Mouse (Mus musculus) left cerebral cortex, postnatal 36 days (tissue): ENCODE measurements around the gene Syngr1. TPM values are rescaled to one million over a fixed set of nuclear protein-coding genes. Genes with fewer than 3 reads are reported as not detected.

Source experiments
- DNase-seq, 2 experiments: peaks; one replicate each; pipeline ENCODE4 v3.0.0; 2021 to 2022; ENCODE audit warnings: low spot score in 2 of 2, mixed read lengths in 1 of 2
- intact Hi-C: fragments of 180-260 bp; cut with DNase I; formaldehyde crosslinking; loops from one replicate; pipeline ENCODE4 v1.15.1; 2025
- total RNA-seq, 2 experiments: library from RNA; stranded (reverse); gene quantifications; 2 replicates each; pipeline ENCODE4 v1.2.3; 2021

Syngr1 gene
- 100 to 1,000 TPM; 424 to 526 TPM for total RNA-seq

DNA sequence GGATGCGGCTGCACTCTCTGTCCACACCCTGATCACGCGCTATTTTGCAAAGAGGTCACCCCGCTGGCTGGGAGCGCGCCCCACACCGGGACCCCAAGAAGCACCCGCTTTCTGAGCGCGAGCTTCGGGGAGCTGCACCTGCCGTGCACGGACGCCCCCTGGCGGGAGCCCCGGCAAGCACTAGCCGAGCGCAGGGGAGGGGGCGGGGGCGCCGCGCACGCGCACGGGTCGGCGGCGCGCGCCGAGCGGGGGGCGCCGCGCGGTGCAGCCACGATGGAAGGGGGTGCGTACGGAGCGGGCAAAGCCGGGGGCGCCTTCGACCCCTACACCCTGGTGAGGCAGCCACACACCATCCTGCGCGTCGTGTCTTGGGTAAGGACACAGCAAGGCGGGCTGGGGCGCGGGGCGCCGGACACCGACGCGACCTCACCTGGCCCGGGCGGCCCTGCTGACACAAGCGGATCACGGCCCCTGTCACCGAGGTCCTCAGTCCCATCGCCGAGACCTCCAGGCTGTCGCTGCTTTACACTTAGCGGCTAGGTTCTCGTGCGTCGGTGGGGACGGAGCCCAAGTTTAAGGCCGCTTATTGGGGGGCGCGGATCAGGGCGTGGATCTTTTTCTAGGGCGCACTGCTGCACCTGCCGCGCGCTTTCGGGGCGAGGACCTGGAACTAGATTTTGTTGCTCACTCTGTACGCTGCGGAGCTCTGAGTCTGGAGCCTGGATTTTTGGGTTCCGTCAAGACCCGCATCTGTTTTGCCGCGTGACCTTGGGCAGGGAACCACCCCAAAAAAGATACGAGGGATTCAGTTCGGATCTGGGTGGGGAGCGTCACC is at the start of gene Syngr1, which contains the start of gene Rpl3:
Gene Syngr1, plus strand, starts transcription at position 214 of the 835 bp plus-strand sequence.
Gene Rpl3, minus strand, starts transcription at position 748 of the 835 bp plus-strand sequence.
- DNase-seq = peak; percentile 84 to 88
- intact Hi-C loops = loop anchor here (5.0 kb wide), 2 partner anchors 171 to 611 kb away; partner anchors contain the start of gene Rps19bp1

DNA sequence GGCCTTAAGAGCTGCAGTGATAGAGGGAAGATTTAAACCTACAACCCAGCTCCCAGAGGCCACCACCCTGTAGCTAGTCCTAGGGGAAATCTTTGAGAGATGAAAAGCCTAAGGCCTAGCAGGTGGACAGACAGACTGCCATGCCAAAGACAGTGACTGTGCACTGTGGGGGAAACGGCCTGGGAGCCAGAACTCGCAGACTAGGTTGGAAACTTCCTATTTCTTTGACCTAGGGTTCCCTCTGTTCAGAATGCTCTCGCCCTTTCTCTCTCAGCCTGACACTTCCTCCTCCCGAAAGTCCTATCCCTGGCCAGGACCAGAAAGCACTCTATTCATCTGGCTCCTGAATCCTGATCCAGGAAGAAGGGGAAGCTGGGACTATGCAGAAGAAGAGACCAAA is 49.0 kb upstream of the Syngr1 start:
- intact Hi-C loops = no loop called here
- no peak for DNase-seq

DNA sequence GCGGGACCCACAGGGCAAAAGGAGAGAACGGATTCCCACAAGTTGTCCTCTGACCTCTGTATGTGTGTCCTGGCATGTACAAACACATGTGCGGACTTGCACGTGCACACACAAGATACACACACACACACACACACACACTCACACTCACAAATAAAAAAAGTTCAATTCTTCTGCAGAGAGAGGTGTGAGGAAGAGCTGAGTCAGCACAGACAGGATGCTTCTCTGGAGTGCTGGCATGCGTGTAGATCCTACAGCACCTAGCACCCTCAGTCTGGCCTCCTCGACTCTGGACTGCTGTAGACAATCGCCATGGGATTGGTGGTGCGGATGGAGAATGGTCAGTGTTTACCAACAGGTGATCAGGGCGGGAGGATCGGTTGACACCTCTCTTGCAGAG is 46.9 kb upstream of the Syngr1 start:
- no peak for DNase-seq
- intact Hi-C loops = no loop called here

DNA sequence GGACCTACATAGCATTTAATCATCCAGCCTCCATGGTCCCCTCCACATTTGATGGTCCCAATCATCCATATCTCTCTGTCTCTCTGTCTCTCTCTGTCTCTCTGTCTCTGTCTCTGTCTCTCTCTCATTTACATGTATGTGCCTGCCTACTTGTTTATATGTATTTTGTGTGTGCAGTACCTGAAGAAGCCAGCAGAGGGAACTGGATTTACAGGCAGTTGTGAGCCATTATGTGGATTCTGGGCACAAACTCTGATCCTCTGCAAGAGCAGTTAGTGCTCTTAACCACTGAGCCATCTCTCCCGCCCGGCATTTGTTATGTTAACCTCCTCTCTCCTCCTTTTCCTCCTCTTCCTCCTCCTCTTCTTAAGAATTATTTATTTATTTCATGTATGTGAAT is 45.4 kb upstream of the Syngr1 start:
- intact Hi-C loops = no loop called here
- no peak for DNase-seq

DNA sequence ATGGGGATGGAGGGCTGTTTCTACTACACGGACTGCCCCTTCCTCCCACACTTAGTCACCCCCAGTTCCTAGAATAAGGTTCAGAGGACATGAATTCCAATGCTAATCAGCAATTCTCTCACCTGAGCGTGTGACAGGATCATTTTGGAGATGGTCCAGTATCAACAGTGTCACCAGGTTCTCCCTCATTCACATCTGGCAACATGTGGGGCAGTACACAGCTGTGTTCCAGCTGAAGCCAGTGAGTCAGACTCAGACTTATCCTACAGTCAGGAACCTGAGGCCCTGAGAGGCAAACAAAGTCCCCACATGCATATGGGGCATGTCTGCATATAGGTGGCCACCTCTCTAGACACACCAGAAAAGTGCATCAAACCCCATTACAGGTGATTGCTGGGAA is 43.9 kb upstream of the Syngr1 start:
- no peak for DNase-seq
- intact Hi-C loops = no loop called here

DNA sequence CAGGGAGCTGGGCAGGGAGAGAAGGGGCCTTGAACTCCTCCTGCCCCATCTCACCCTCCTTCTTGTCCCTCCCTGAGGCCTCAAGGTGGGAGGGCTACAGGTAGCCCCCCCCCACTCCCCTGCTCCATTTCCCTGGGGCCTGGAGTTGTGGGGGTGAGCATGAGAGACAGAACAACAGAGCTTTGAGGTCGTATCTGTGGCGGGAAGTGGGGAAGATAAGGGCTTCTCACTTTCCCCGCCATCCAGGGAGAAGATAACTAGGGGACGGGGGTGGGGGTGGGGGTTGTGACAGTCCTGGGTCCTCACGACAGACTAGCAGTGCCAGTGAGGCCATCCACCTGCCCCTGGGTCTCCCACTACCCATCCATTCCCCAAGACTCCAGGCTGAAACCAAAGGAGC is 43.2 kb upstream of the Syngr1 start:
- no peak for DNase-seq
- intact Hi-C loops = no loop called here

DNA sequence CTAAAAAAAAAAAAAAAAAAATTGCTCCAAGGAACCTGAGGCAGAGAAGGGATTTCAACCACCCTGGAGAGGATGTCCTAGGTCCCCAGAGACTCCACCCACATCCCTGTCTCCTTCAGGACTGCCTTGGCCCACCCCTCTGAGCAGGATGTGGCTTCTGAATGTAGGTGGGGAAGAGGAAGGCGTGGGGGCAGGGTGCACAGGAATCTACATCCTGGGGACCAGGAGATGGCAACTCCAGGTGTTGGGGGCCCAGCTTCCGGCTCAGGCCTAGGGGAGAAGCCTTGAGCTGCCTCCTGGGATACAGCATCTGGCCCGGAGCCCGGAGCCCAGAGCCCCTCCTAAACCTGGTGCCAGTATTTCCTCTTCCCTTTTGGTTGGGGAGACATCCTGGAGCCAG is 41.0 kb upstream of the Syngr1 start:
- no peak for DNase-seq
- intact Hi-C loops = no loop called here

DNA sequence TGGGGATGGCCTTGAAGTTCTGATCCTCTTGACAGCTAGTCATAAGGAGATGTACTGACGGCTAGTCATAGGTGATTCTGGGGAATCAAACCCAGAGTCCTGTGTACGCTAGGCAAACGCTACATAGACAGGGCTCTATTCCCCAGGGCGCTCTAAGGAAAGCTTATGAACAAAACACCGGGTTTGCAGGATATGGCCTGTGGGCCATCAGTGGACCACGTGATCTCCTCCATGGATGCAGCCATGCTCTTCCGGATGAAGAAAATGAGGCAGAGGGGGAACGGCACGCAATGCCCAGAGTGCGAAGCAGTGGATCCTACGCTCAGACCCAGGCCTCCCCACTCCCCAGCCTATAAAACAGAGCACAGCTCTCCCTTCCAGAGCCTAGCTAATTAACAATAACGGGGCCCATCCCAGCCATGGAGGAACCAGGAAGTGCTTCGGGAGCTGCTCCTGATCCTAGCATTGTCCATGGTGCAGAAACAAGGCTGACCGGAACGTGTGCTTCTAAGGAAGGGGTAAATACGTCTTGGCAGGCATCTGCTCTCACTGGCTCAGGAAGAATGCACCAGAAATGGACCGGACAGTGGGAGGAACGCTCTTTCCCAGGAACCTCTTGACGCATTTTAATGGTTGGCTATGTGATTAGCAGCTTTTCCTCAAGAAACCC is 39.9 kb upstream of the Syngr1 start:
- intact Hi-C loops = no loop called here
- DNase-seq = no peak

DNA sequence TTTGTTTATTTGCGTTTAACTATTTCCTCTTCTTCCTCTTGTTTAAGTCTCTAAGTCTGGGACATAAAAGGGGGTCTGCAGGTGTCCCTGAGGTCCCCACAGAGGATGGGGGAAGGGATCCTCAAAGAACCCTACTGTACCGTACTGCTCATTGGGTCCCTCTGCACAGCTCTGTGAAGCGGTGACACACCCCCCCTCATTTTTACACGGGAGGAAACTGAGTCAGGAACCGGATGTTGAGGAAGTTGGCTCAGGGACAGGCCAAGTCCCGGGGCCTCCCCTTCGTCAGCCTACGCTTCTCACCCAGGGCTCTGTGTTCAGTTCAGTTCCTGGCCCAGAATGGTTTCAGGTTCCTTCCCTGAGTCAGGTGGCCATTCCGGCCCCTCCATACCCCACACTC is 39.4 kb upstream of the Syngr1 start:
- no peak for DNase-seq
- intact Hi-C loops = no loop called here

DNA sequence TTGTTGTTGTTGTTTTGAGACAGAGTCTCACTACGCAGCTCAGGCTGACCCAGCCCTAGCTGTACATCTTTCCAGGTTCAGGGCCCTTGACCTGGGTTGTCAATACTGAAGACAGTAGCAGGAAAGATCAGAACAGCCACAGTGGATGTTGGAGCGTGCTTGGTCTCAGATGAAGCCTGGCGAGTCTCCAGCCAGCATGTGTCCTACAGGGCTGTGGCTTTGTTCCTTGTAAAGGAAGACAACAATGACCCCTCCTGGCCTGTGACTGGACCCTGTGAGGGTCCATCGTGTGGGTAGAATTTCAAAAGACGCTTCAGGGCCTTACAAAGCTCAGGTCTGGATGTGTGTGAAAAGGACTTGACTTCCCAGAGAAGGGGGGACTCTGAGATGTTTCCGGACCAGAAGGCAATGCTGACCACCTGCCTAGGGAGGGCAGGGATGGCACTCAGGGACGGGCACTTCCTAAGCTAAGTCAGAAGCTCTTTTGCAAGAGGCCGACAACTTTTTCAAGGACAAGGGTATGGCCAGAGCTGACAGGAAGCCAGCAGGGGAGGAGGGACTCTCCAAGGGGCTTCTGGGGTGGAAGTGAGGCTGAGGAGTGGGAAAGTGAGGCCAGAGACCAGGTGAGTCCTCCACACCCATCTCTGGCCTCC is 37.6 kb upstream of the Syngr1 start:
- intact Hi-C loops = no loop called here
- no peak for DNase-seq

DNA sequence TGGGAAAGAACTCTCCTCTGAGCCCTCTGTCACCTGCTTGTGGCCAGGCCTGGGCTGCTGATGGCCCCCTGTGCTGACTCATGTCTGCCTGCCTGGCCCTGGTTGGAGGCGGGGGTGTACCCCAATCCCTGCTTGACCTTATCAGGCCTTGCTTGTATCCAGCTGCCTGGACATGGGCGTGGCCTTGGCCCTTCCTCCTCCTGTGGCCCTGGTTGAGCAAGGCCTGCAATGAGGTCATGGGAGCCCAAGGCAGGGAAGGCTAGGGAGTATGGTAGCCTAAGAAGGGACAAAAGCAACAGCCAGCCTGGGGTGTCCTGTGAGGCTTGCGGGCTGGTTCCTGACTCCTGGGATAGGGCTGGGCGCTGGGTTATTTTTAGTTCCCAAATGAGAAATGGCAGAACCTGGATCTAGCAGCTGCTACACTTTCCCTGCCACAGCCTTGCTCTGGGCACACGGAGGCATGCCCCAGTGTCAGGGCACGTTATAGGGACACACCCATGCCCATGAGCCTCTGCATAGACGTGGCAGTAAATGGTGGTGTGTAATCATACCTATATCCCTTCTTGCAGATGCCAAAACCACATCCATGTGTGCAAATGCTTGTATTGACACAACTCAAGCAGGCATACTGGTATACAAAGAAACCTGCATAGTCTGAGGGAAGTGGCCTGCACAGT is 37.0 kb upstream of the Syngr1 start:
- no peak for DNase-seq
- intact Hi-C loops = no loop called here

DNA sequence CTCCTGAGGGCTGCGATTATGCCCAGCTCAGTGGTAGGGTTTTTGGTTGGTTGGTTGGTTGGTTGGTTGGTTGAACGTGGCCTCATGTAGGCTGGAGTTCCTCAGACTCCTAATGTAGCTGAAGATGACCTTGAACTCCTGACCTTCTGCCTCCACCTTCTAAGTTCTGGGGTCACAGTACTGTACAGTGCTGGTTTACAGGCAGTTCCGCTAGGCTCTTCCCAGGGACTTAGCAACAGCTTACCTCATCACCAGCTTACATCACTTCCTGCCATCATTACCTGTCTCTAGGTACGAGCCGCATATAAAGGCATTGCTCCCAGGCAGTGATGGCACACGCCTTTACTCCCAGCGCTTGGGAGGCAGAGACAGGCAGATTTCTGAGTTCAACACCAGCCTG is 33.0 kb upstream of the Syngr1 start:
- intact Hi-C loops = no loop called here

DNA sequence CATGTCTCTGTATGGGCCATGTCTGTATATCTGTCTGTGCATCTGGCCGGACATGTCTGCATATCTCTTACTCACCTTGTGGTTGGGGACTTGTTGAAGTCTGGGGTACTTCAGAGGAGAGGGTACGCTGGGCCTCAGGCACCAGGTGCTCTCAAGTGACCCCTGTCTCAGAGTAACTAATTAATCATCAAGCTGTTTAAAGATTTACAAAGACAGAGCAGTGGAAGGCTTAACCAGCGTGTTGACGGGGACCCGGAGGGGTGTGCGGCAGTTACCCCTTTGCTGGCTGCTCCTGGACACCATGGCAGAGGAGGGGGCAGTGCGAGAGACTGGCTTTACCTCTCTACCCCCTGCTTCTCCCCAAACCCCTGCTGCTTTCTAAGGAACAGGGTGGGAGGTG is 31.5 kb upstream of the Syngr1 start:
- intact Hi-C loops = no loop called here
- no peak for DNase-seq

More for the DNA sequence above, 33.0 kb upstream of the Syngr1 start:
- no peak for DNase-seq

DNA sequence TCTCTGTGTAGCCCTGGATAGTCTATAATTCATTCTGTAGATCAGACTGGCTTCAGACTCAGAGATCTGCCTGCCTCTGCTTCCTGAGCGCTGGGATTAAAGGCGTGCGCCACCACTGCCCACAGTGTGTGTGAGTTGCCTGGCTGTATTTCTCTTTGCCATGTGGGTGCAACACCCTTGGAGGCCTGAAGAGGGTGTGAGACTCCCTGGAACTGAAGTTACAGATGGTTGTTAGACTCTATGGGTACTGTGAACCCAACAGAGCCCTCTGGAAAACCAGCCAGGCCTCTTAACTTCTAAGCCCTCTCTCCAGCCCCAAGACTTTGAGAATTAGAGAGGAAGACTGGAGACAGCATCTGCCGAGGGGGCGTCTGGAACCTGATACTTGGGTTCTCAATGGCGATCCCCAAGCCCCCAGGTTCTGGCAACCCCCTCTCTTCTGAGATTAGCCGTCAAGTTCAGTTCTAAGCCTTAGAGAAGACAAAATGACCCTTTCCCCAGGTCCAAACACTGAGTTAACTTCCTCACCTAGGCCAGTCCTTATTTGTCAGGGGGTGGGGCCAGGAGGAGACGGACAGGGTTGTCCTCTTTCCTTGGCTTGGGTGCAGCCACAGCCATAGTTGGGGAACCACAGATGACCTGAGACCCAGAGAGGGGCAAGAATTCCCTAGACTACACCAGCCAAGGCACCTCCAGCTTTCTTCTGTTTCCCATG is 30.6 kb upstream of the Syngr1 start:
- no peak for DNase-seq
- intact Hi-C loops = no loop called here

DNA sequence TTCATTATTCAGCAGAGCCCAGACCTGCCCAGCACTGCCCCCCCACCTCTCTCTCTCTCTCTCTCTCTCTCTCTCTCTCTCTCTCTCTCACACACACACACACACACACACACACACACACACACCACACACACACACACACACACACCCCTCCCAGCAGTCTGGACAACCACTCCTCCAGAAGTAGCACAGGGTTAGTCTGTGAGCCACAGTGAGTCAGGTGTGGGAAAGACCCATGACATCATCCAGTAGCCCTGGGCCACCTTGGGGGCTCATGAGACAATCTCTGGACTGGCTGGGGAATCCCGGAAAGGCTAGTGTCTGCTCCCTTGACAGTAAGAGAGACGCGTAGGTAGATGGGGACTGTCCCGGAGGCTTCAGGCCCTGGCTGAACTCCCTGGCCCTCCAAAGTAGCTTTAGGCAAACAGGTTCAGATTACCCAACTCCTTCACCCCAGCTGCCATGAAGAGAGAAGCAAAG is 30.0 kb upstream of the Syngr1 start:
- intact Hi-C loops = no loop called here
- no peak for DNase-seq

DNA sequence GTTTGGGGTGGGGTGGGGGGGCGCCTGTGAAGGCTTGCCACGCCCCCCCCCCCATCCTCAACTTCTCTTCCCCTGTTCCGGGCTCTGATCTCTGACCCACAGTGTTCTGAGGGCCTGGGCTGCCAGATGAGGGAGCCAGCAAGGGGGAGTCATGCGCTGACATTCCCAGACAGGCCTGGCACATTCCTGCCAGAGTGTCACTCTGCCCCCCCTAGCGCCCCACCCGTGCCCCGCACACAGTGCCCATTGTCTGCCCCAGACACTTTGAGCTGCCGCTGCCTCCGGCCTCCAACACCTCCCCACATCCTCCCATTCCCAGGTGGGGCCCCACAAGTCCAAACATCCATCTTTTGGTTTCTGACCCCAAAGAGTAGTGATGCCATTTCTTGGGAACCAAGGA is 28.8 kb upstream of the Syngr1 start:
- intact Hi-C loops = no loop called here
- no peak for DNase-seq

DNA sequence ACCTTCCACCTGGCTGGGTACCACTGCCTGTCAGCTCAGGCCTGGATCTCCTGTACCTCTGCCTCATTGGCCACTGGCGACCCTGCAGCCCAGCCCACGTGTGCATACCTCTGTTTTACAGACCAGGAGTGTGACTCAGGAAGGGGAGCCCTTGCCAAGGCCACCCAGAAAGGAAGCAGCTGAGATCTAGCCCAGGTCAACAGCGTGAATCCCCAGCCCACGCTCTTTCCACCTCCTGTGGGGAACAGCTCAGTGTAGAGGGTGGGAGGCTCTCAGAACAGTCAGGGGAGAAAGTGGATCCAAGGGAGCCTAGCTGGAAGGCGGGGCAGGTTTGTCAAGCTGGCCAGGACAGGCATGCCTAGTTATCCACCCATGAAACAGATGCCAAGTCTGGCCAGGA is 28.3 kb upstream of the Syngr1 start:
- no peak for DNase-seq
- intact Hi-C loops = no loop called here

DNA sequence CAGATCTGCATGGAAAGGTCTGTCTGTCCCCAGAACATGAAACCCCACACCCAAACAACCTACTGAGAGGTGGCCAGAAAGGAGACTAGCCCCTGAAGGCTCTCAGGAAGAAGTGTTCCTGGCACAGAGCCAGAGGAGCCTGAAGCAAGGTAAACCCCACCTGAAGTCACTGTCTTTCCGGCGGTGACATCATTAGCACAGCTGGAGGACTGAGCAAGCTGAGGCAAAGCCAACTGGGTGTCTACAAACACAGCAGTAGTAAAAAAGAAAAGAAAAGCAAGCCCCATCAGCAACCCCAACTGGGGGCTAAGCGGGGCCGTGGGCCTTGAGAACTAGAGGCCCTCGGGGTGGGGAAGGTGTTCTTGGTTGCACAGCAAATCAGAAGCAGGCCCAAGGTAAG is 26.2 kb upstream of the Syngr1 start:
- intact Hi-C loops = no loop called here
- no peak for DNase-seq

DNA sequence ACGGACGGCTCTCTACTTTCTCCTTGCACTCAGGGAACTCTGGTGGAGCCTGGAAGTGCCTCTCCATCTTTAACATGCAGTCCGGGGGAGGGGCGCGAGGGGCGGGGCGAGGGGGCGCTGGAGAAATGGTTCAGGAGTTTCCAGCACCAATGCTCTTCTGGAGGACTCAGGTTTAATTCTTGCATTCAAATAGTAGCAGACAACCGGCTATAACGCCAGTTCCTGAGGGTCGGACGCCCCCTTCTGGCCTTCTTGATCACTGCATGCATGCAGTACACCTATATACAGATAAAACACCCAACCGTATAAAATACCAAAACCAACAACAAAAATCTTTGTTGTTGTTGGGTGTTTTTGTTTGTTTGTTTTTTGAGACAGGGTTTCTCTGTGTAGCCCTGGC is 25.7 kb upstream of the Syngr1 start:
- intact Hi-C loops = no loop called here
- DNase-seq = no peak
